Mouse (Mus musculus): ENCODE results near the gene Msantd2. TPM values are rescaled to one million over a fixed set of nuclear protein-coding genes. Genes with fewer than 3 reads are reported as not detected.

The Msantd2 gene
- total RNA-seq (2018; cell fraction: chromatin; rRNA removed) = 100 to 1,000 TPM in 18 of 26 experiments, 10 to 100 TPM in 8; 80.7 to 177 (median 110) TPM
- 10 to 100 TPM in 3 of 26 experiments, 1 to 10 TPM in 23; 3.9 to 11.3 (median 7.0) TPM for total RNA-seq (2018; cell fraction: cytosol; rRNA removed)
- total RNA-seq (2018; cell fraction: nucleus; rRNA removed) = 100 to 1,000 TPM in 1 of 26 experiments, 10 to 100 TPM in 25; 42.7 to 147 (median 66.3) TPM
- polyA plus RNA-seq (2018) = 6.0 to 10.2 TPM (median 7.9 TPM) in 3 replicates

- H3K79me2 ChIP-seq (ENCODE audit: inconsistent target) = peaks cover 41% of the 10 kb centered on the region
- WGBS (ENCODE audit: missing documents) = under 1% methylated on average over 44 of the region's 44 CpGs
- peak within 1 kb of the TSS; percentile 90 for H3K27ac ChIP-seq
- peak within 1 kb of the TSS; percentile 60 for H3K4me3 ChIP-seq (ENCODE audit: inconsistent target)
- no peaks in the 10 kb centered on the region for H3K36me3 ChIP-seq (ENCODE audit: inconsistent target)
These were observed at the start of gene Msantd2 for GRCm38 (mm10) chr9:37488611-37489396. Msantd2 (plus strand) TSS chr9:37489319.

GRCm38 (mm10) chr9:37452401-37452800 is 36.7 kb upstream of the Msantd2 start:
- no peak overlapping the region for H3K27ac ChIP-seq
- no peaks in the 10 kb centered on the region for H3K79me2 ChIP-seq (ENCODE audit: inconsistent target)
- WGBS (ENCODE audit: missing documents) = 9% methylated on average over 5 of the region's 5 CpGs
- no peaks in the 10 kb centered on the region for H3K36me3 ChIP-seq (ENCODE audit: inconsistent target)
- H3K4me3 ChIP-seq (ENCODE audit: inconsistent target) = no peak overlapping the region

- no peak overlapping the region for H3K4me3 ChIP-seq (ENCODE audit: inconsistent target)
- 89% methylated on average over 4 of the region's 4 CpGs for WGBS (ENCODE audit: missing documents)
These were observed 35.8 kb upstream of the Msantd2 start for GRCm38 (mm10) chr9:37453328-37453727.

GRCm38 (mm10) chr9:37454011-37454492 is 35.1 kb upstream of the Msantd2 start:
- 49% methylated on average over 6 of the region's 6 CpGs for WGBS (ENCODE audit: missing documents)
- Histone ChIP-seq H3K27ac (no peak overlapping the region), H3K4me3 (ENCODE audit: inconsistent target) (no peak overlapping the region), H3K36me3 (ENCODE audit: inconsistent target) (no peaks in the 10 kb centered on the region), H3K79me2 (ENCODE audit: inconsistent target) (no peaks in the 10 kb centered on the region)

More at GRCm38 (mm10) chr9:37453328-37453727, 35.8 kb upstream of the Msantd2 start:
- Histone ChIP-seq H3K27ac (no peak overlapping the region), H3K79me2 (ENCODE audit: inconsistent target) (no peaks in the 10 kb centered on the region), H3K36me3 (ENCODE audit: inconsistent target) (no peaks in the 10 kb centered on the region)

GRCm38 (mm10) chr9:37454991-37455390 is 34.1 kb upstream of the Msantd2 start:
- Histone ChIP-seq H3K36me3 (ENCODE audit: inconsistent target) (no peaks in the 10 kb centered on the region), H3K4me3 (ENCODE audit: inconsistent target) (no peak overlapping the region), H3K27ac (no peak overlapping the region), H3K79me2 (ENCODE audit: inconsistent target) (no peaks in the 10 kb centered on the region)
- 47% methylated on average over 3 of the region's 3 CpGs for WGBS (ENCODE audit: missing documents)

- H3K79me2 ChIP-seq (ENCODE audit: inconsistent target) = no peaks in the 10 kb centered on the region
- no peak overlapping the region for H3K27ac ChIP-seq
These were observed 33.3 kb upstream of the Msantd2 start for GRCm38 (mm10) chr9:37455868-37456267.

GRCm38 (mm10) chr9:37456481-37456910 is 32.6 kb upstream of the Msantd2 start:
- WGBS (ENCODE audit: missing documents) = 2% methylated on average over 19 of the region's 20 CpGs
- Histone ChIP-seq H3K79me2 (ENCODE audit: inconsistent target) (no peaks in the 10 kb centered on the region), H3K36me3 (ENCODE audit: inconsistent target) (no peaks in the 10 kb centered on the region), H3K27ac (no peak overlapping the region), H3K4me3 (ENCODE audit: inconsistent target) (no peak overlapping the region)

More at GRCm38 (mm10) chr9:37455868-37456267, 33.3 kb upstream of the Msantd2 start:
- no peaks in the 10 kb centered on the region for H3K36me3 ChIP-seq (ENCODE audit: inconsistent target)
- 4% methylated on average over 8 of the region's 8 CpGs for WGBS (ENCODE audit: missing documents)
- H3K4me3 ChIP-seq (ENCODE audit: inconsistent target) = no peak overlapping the region

GRCm38 (mm10) chr9:37457151-37457550 is 32.0 kb upstream of the Msantd2 start:
- H3K36me3 ChIP-seq (ENCODE audit: inconsistent target) = no peaks in the 10 kb centered on the region
- H3K27ac ChIP-seq = no peak overlapping the region
- no peaks in the 10 kb centered on the region for H3K79me2 ChIP-seq (ENCODE audit: inconsistent target)
- 100% methylated on average over 1 of the region's 1 CpGs for WGBS (ENCODE audit: missing documents)
- H3K4me3 ChIP-seq (ENCODE audit: inconsistent target) = no peak overlapping the region

GRCm38 (mm10) chr9:37459665-37460042 is 29.5 kb upstream of the Msantd2 start:
- Histone ChIP-seq H3K4me3 (ENCODE audit: inconsistent target) (no peak overlapping the region), H3K36me3 (ENCODE audit: inconsistent target) (no peaks in the 10 kb centered on the region), H3K27ac (no peak overlapping the region), H3K79me2 (ENCODE audit: inconsistent target) (no peaks in the 10 kb centered on the region)
- 7% methylated on average over 9 of the region's 9 CpGs for WGBS (ENCODE audit: missing documents)

GRCm38 (mm10) chr9:37460043-37460960 is 28.8 kb upstream of the Msantd2 start:
- Histone ChIP-seq H3K27ac (no peak overlapping the region), H3K4me3 (ENCODE audit: inconsistent target) (no peak overlapping the region), H3K36me3 (ENCODE audit: inconsistent target) (no peaks in the 10 kb centered on the region), H3K79me2 (ENCODE audit: inconsistent target) (no peaks in the 10 kb centered on the region)
- WGBS (ENCODE audit: missing documents) = 1% methylated on average over 80 of the region's 81 CpGs

- WGBS (ENCODE audit: missing documents) = 25% methylated on average over 5 of the region's 5 CpGs
- no peaks in the 10 kb centered on the region for H3K36me3 ChIP-seq (ENCODE audit: inconsistent target)
- no peak overlapping the region for H3K4me3 ChIP-seq (ENCODE audit: inconsistent target)
- H3K27ac ChIP-seq = no peak overlapping the region
- H3K79me2 ChIP-seq (ENCODE audit: inconsistent target) = no peaks in the 10 kb centered on the region
These were observed 28.2 kb upstream of the Msantd2 start for GRCm38 (mm10) chr9:37460961-37461340.

GRCm38 (mm10) chr9:37461571-37461970 is 27.5 kb upstream of the Msantd2 start:
- Histone ChIP-seq H3K79me2 (ENCODE audit: inconsistent target) (no peaks in the 10 kb centered on the region), H3K27ac (no peak overlapping the region), H3K36me3 (ENCODE audit: inconsistent target) (no peaks in the 10 kb centered on the region), H3K4me3 (ENCODE audit: inconsistent target) (no peak overlapping the region)
- 22% methylated on average over 3 of the region's 3 CpGs for WGBS (ENCODE audit: missing documents)

GRCm38 (mm10) chr9:37462764-37463163 is 26.4 kb upstream of the Msantd2 start:
- Histone ChIP-seq H3K4me3 (ENCODE audit: inconsistent target) (no peak overlapping the region), H3K79me2 (ENCODE audit: inconsistent target) (no peaks in the 10 kb centered on the region), H3K36me3 (ENCODE audit: inconsistent target) (no peaks in the 10 kb centered on the region), H3K27ac (no peak overlapping the region)
- 27% methylated on average over 7 of the region's 7 CpGs for WGBS (ENCODE audit: missing documents)

- Histone ChIP-seq H3K4me3 (ENCODE audit: inconsistent target) (no peak overlapping the region), H3K36me3 (ENCODE audit: inconsistent target) (no peaks in the 10 kb centered on the region), H3K27ac (no peak overlapping the region), H3K79me2 (ENCODE audit: inconsistent target) (no peaks in the 10 kb centered on the region)
- WGBS (ENCODE audit: missing documents) = 87% methylated on average over 3 of the region's 3 CpGs
These were observed 15.5 kb upstream of the Msantd2 start for GRCm38 (mm10) chr9:37473611-37474125.
